In genomic region chr1:134815748-134816147, GRCm38 (mm10) we compare ENCODE assay signal across 24 mouse cellular contexts.
DNase-seq lines count a peak whose midpoint lies in the region; ATAC-seq lines count a peak whose summit lies in the region.
"Had no signal": no experiment of that assay in that cellular context is flagged by ENCODE, and none has a peak within 500 bp of the region (broad histone marks: within the 10 kb centered on the region; RNA-seq: fewer than 3 reads in every experiment).

No protein-coding gene starts in this region.

- no peak for DNase-seq in heart, postnatal 10 days
- no peak for DNase-seq in hindbrain, embryonic 14.5 days (ENCODE audit: low spot score)
- no peak for DNase-seq in hindbrain, embryonic 11.5 days (ENCODE audit: low spot score)
- no peak for DNase-seq in lung, postnatal 10 days
- DNase-seq in urinary bladder, postnatal 36 days (ENCODE audit: low spot score in 2 of 2): no peak
- DNase-seq: adrenal gland, adult 8-10 months; cerebellum, adult 11 months; cerebellum, postnatal 14 days; embryo, embryonic 11 days; gastrocnemius, postnatal 36 days; kidney, adult 18-20 months; kidney, postnatal 14 days; liver, embryonic 13.5 days; lung, postnatal 36 days; right cerebral cortex, postnatal 25 days; thymus, adult 18-20 months had no signal

- intact Hi-C loops in heart, postnatal 10 days (cut with DNase I): no loop called here

- H3K36me3 ChIP-seq in heart, embryonic 11.5 days (ENCODE audit: control insufficient read depth, insufficient read depth, low read length): peaks cover 4% of the 10 kb centered on the region; the same call in 1 of the 2 replicates
- 0 out of 2 replicates have a peak, but pooled peaks cover 11% of the 10 kb centered on the region for H3K36me3 ChIP-seq in hindbrain, embryonic 14.5 days (replicated peaks; ENCODE audit: control insufficient read depth, insufficient read depth)
- H3K36me3 ChIP-seq in hindbrain, embryonic 11.5 days (ENCODE audit: control insufficient read depth, insufficient read depth, low read length): no peaks in the 10 kb centered on the region
- no peaks in the 10 kb centered on the region for H3K36me3 ChIP-seq in lung, embryonic 16.5 days (ENCODE audit: control insufficient read depth, insufficient read depth, low read length)
- 0 out of 2 replicates have a peak, but pooled peaks cover 2% of the 10 kb centered on the region for H3K36me3 ChIP-seq in neural tube, embryonic 15.5 days

- no peaks in the 10 kb centered on the region for H3K9me3 ChIP-seq in heart, embryonic 11.5 days (replicated peaks; ENCODE audit: control insufficient read depth, low read length)
- no peaks in the 10 kb centered on the region for H3K9me3 ChIP-seq in hindbrain, embryonic 14.5 days (ENCODE audit: control insufficient read depth, low read length)
- no peaks in the 10 kb centered on the region for H3K9me3 ChIP-seq in hindbrain, embryonic 11.5 days (ENCODE audit: control insufficient read depth, low read length)
- H3K9me3 ChIP-seq in lung, embryonic 16.5 days (ENCODE audit: control insufficient read depth, low read length): no peaks in the 10 kb centered on the region
- no peaks in the 10 kb centered on the region for H3K9me3 ChIP-seq in neural tube, embryonic 15.5 days (replicated peaks)
- H3K9me3 ChIP-seq: liver, embryonic 13.5 days; midbrain, embryonic 10.5 days; neural tube, embryonic 12.5 days had no signal

- peaks cover 36% of the 10 kb centered on the region for H3K4me1 ChIP-seq in heart, embryonic 11.5 days (ENCODE audit: control insufficient read depth, insufficient read depth, low read length)
- H3K4me1 ChIP-seq in hindbrain, embryonic 14.5 days (replicated peaks; ENCODE audit: control insufficient read depth, insufficient read depth, low read length): 0 out of 2 replicates have a peak, but pooled peaks cover 8% of the 10 kb centered on the region
- H3K4me1 ChIP-seq in hindbrain, embryonic 11.5 days (replicated peaks; ENCODE audit: control insufficient read depth, insufficient read depth, low read length): no peaks in the 10 kb centered on the region
- peaks cover 17% of the 10 kb centered on the region for H3K4me1 ChIP-seq in lung, embryonic 16.5 days (replicated peaks; ENCODE audit: control insufficient read depth, insufficient read depth, low read length)
- H3K4me1 ChIP-seq in neural tube, embryonic 15.5 days: peaks cover 21% of the 10 kb centered on the region
- H3K4me1 ChIP-seq: midbrain, embryonic 10.5 days; neural tube, embryonic 12.5 days had no signal

- H3K4me2 ChIP-seq in heart, embryonic 11.5 days: no peak overlapping the region
- no peak overlapping the region for H3K4me2 ChIP-seq in hindbrain, embryonic 14.5 days (replicated peaks)
- no peak overlapping the region for H3K4me2 ChIP-seq in hindbrain, embryonic 11.5 days (replicated peaks; ENCODE audit: low read depth, low read length)
- no peak overlapping the region for H3K4me2 ChIP-seq in lung, embryonic 16.5 days (ENCODE audit: low read depth, low read length)
- H3K4me2 ChIP-seq in neural tube, embryonic 15.5 days: no peak overlapping the region
- H3K4me2 ChIP-seq: liver, embryonic 13.5 days; neural tube, embryonic 12.5 days had no signal

- H3K9ac ChIP-seq in heart, embryonic 11.5 days (ENCODE audit: low read depth, low read length): no peak overlapping the region
- H3K9ac ChIP-seq in hindbrain, embryonic 14.5 days: no peak overlapping the region
- no peak overlapping the region for H3K9ac ChIP-seq in hindbrain, embryonic 11.5 days (ENCODE audit: low read depth, low read length)
- no peak overlapping the region for H3K9ac ChIP-seq in lung, embryonic 16.5 days (ENCODE audit: low read length)
- H3K9ac ChIP-seq in neural tube, embryonic 15.5 days (replicated peaks): no peak overlapping the region
- H3K9ac ChIP-seq: liver, embryonic 13.5 days; neural tube, embryonic 12.5 days had no signal

- H3K4me3 ChIP-seq in heart, embryonic 11.5 days (ENCODE audit: low read depth, low read length): no peak overlapping the region
- H3K4me3 ChIP-seq in hindbrain, embryonic 14.5 days (replicated peaks; ENCODE audit: low read length): no peak overlapping the region
- H3K4me3 ChIP-seq in hindbrain, embryonic 11.5 days (ENCODE audit: low read depth, low read length): no peak overlapping the region
- H3K4me3 ChIP-seq in lung, embryonic 16.5 days (ENCODE audit: low read length): no peak overlapping the region
- H3K4me3 ChIP-seq in neural tube, embryonic 15.5 days (replicated peaks): no peak overlapping the region
- H3K4me3 ChIP-seq: erythroblast, embryonic 14.5 days; left cerebral cortex, adult 2 months; liver, embryonic 13.5 days; midbrain, embryonic 10.5 days; neural tube, embryonic 12.5 days had no signal

- WGBS in heart, embryonic 11.5 days (ENCODE audit: insufficient replicate concordance): 86% methylated on average over 3 of the region's 3 CpGs
- 60% methylated on average over 3 of the region's 3 CpGs for WGBS in hindbrain, embryonic 14.5 days
- 74% methylated on average over 3 of the region's 3 CpGs for WGBS in hindbrain, embryonic 11.5 days
- 56% methylated on average over 3 of the region's 3 CpGs for WGBS in lung, embryonic 16.5 days
- WGBS in neural tube, embryonic 15.5 days: 46% methylated on average over 3 of the region's 3 CpGs

- H3K27ac ChIP-seq in heart, embryonic 11.5 days (ENCODE audit: low read depth, low read length): peak overlapping the region; percentile 52; the same call in 1 of the 2 replicates
- H3K27ac ChIP-seq in hindbrain, embryonic 14.5 days: 0 out of 2 replicates have a peak overlapping the region, but pooled peaks have one; percentile 38
- H3K27ac ChIP-seq in hindbrain, embryonic 11.5 days (ENCODE audit: low read depth, low read length): no peak overlapping the region
- H3K27ac ChIP-seq in lung, embryonic 16.5 days (ENCODE audit: low read length): peak overlapping the region; percentile 30
- H3K27ac ChIP-seq in neural tube, embryonic 15.5 days (replicated peaks): peak overlapping the region; percentile 60; the same call in 1 of the 2 replicates
- H3K27ac ChIP-seq: left cerebral cortex, adult 2 months; liver, embryonic 13.5 days; midbrain, embryonic 10.5 days had no signal

- no peak for ATAC-seq in heart, embryonic 11.5 days (replicated peaks; ENCODE audit: insufficient number of reproducible peaks, low FRiP score, low TSS enrichment)
- ATAC-seq in hindbrain, embryonic 14.5 days (ENCODE audit: low FRiP score): no peak
- no peak for ATAC-seq in hindbrain, embryonic 11.5 days (ENCODE audit: low FRiP score)
- no peak for ATAC-seq in lung, embryonic 16.5 days (ENCODE audit: low read depth)
- peak; percentile 60 for ATAC-seq in neural tube, embryonic 15.5 days (ENCODE audit: low FRiP score)
- ATAC-seq: forebrain, embryonic 14.5 days had no signal

- H3K27me3 ChIP-seq in heart, embryonic 11.5 days (ENCODE audit: control insufficient read depth, insufficient read depth, low read length): no peaks in the 10 kb centered on the region
- no peaks in the 10 kb centered on the region for H3K27me3 ChIP-seq in hindbrain, embryonic 14.5 days (ENCODE audit: control insufficient read depth, insufficient read depth, low read length)
- no peaks in the 10 kb centered on the region for H3K27me3 ChIP-seq in hindbrain, embryonic 11.5 days (ENCODE audit: control insufficient read depth, insufficient read depth, low read length)
- no peaks in the 10 kb centered on the region for H3K27me3 ChIP-seq in lung, embryonic 16.5 days (ENCODE audit: control insufficient read depth, insufficient read depth, low read depth, low read length)
- H3K27me3 ChIP-seq in neural tube, embryonic 15.5 days (replicated peaks): no peaks in the 10 kb centered on the region
- H3K27me3 ChIP-seq: liver, embryonic 13.5 days; neural tube, embryonic 12.5 days had no signal
